Mouse (Mus musculus): Measurements from ENCODE around the gene Sppl2b.

- TF ChIP-seq POLR2A (IDR thresholded peaks at IDR 0.05; ENCODE audit: low read depth, low read length) (no peak), CTCF (IDR thresholded peaks at IDR 0.05; ENCODE audit: borderline replicate concordance, insufficient read depth, low read length) (no peak)
These were observed 40.6 kb downstream of the Sppl2b start for GRCm38 (mm10) chr10:80895697-80896096.

All from embryonic fibroblast, embryonic 13.5 days (primary cell).